Mouse (Mus musculus) spleen, embryonic (tissue): ENCODE results near the gene Il4i1.

Experiments used
- CTCF ChIA-PET: fragments of 350-600 bp; sonication (Branson Sonifier 250); formaldehyde crosslinking; loops from one replicate; lab custom pipeline; 2022; lab: Charles Lee

The Il4i1 gene

DNA sequence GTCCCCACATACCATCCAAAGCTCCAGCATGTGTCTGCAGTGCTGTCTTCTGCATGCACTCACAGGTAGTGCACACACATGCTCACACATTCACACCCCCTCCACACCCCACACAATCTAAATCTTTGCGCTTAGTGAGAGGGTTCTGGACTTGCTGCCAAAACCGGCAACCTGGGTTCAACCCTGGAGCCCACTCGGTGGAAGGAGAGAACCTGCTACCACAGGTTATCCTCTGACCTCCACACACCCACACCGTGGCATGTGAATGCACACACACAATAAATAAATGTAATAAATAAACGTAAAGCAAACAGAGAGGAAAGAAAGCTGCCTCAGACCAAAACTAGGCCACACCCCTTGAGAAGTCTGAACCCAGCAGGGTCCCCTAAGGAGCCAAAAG lies 31.6 kb downstream of the Il4i1 start:
- CTCF ChIA-PET = interaction anchor here (1.1 kb wide), 1 partner anchor 11 kb away, joined by 3 read pairs; no protein-coding TSS in a partner anchor

DNA sequence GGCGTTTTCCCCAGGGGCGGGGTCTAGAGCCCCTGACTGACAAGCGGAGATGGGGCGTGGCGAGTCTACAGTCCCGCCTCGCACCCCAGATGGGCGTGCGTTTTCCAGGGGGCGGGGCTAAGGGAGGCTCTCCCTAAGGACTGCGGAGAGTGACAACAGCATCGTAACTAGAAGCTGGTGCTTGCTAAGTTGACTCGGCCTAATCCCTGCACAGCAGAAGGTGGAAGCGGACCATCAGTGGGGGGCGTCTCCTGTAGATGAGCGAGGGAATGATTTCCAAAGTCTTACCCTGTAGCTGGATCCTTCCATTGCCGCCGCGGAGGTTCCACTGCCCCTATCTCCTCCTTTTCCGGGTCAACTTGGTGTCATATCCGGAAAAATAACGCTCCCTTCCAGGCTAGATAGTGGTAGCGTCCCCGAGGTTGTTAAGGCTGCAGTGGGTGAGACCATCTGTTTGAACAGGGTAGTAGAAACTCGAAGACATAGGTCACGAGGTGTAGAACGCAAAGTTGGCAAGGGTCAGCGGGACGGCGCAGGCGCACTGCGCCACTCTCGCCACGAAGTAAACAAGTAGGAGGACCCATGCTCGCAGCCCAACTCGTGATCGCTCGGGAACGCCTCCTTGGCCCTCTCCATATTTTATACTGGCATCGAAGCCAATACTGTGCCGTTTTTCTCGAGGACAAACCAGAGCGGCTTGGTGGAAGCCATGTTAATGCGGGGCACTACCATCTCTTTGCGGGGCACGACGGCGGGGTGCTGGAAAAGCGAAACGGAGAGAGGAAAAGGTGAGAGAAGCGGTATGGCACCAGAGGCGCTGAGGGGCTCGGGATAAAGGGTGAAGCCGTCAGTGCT lies 32.6 kb downstream of the Il4i1 start, which contains the start of the genes Akt1s1 and Tbc1d17:
Gene Akt1s1 (plus strand): TSS at position 431 of the 855 bp plus-strand sequence.
Gene Tbc1d17 (minus strand): TSS at position 519 of the 855 bp plus-strand sequence.
- CTCF ChIA-PET = interaction anchor here (1.1 kb wide), 1 partner anchor 23 kb away, joined by 3 read pairs; no protein-coding TSS in a partner anchor

- CTCF ChIA-PET = interaction anchor here (0.5 to 1.2 kb wide), 4 partner anchors 23 to 267 kb away, joined by 3 to 5 read pairs (median 3); no protein-coding TSS in a partner anchor
Measured at GRCm38 (mm10) chr7:44849416-44850111, 33.4 kb downstream of the Il4i1 start.

- CTCF ChIA-PET = interaction anchor here (0.5 to 1.2 kb wide), 4 partner anchors 24 to 267 kb away, joined by 3 to 5 read pairs (median 3); no protein-coding TSS in a partner anchor
Measured at GRCm38 (mm10) chr7:44850146-44850545, 34.0 kb downstream of the Il4i1 start.

DNA sequence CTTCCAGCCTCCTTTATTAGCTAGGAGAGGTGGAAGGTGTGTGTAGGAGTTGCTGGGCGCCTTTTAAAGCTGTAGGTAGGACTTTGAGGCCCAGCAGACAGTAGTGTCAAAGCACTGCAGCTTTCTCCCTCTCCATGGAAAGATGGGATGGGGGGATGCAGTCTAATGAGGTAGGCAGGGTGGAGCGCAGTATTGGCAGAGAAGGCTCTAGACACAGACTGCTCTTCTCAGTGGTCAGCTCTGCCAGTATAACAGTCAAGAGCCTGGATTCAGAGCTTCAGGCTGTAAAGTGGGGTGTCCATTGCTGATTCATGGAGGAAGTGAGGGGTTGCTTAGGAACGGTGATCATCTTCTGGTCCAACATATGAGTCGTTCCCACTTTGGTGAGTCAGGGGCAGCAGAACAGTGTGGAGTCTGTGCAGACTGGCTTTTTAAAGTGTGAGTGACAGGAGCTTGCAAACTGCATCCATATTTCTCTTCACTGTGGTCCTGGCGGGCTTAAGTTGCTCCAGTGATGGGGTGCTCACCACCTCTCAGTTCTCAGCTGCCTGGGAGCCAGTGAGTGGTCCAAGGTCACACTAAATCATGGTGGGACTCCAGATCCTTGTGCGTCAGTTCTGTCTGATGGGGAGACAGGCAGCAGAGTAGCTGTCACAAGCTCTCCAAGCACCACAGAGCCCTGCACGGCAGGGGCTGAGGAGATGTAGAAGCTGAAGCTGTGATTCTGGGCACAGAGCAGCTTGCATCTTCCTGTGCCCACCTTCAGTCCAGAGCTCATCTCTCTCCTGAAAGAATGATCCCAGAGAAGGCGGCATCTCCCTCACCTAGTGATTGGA lies 34.8 kb downstream of the Il4i1 start:
- CTCF ChIA-PET = no interaction called here

- CTCF ChIA-PET = no interaction called here
Measured at GRCm38 (mm10) chr7:44851625-44852234, 35.5 kb downstream of the Il4i1 start.

DNA sequence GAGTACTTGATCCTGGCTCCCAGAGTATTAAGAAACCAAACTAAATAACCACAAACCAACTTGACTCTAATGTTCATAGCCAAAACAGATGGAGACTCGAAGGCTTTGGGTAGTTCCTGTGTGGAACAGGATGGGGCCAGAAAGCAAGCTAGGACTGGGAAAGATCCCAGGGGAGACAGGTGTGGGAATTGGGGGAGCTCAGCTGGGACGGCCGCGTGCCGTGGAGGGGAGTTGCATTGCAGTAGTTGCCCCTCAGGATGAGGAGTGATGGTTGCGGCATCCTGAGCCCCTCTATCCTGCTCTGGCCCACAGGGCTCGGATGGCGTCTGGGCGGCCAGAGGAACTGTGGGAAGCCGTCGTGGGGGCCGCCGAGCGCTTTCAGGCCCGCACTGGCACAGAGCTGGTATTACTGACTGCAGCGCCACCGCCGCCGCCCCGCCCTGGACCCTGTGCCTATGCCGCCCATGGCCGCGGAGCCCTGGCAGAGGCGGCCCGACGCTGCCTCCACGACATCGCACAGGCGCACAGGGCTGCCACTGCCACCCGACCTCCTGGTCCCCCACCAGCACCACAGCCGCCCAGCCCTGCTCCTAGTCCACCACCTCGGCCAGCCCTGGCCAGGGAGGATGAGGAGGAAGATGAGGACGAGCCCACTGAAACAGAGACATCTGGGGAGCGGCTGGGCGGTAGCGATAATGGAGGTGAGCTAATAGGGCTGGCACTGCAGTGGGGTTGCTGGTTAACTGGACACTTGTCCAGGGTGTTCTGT lies 36.3 kb downstream of the Il4i1 start:
- CTCF ChIA-PET = interaction anchor here (0.8 kb wide), 1 partner anchor 110 kb away, joined by 3 read pairs; no protein-coding TSS in a partner anchor

- CTCF ChIA-PET = interaction anchor here (0.8 kb wide), 1 partner anchor 111 kb away, joined by 3 read pairs; no protein-coding TSS in a partner anchor
Measured at GRCm38 (mm10) chr7:44853065-44853464, 36.9 kb downstream of the Il4i1 start.

DNA sequence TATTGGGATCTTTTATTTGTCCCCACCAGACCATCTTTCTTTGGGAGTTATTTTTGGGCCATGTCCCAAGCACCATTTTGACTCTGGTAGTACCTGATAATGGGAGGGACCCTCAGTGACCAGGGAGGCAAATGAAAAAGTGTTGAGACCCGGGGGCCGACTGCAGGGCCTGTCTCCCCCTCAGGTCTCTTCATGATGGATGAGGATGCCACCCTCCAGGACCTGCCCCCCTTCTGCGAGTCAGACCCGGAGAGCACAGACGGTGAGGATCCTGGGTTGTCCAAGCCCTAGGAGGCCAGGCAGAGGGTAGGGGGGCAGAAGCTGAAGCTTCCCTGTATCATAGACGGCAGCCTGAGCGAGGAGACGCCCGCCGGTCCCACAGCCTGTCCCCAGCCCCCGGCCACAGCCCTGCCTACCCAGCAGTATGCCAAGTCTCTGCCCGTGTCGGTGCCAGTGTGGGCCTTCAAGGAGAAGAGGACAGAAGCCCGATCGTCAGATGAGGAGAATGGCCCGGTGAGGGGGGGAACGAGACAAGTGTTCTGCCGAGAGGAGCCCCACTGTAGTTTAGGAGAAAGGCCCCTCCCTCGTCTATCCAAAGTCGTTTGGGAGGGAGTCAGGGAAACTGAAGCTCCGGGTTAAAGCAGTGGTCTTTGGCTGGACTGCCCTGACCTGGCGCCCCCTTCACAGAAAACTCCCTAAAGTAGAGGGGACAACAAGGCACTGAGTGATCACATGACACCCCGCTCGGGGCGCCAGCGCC lies 37.6 kb downstream of the Il4i1 start:
- CTCF ChIA-PET = no interaction called here

GRCm38 (mm10) chr7:44854356-44855031 lies 38.3 kb downstream of the Il4i1 start:
- CTCF ChIA-PET = no interaction called here

DNA sequence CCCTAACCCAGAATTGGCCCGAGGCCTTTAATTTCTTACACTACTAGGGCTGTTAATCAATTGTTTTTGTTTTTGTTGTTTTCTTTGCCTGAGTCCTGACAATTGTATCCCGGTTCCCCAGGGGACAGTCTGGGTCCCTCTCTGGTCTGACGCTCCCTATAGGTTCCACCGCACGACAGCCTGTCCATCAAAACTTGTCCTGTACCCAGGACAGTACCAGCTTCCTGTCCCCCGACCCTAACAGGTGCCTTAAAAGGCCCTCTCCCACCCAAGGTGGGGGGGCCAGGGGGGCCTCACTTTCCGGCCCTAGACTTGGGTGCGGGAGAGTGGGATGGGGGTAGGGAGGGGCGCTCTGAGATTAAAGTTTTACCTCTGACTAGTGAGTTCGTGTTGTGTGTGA lies 38.8 kb downstream of the Il4i1 start:
- CTCF ChIA-PET = no interaction called here

GRCm38 (mm10) chr7:44856265-44856916 lies 40.2 kb downstream of the Il4i1 start:
- CTCF ChIA-PET = no interaction called here

- CTCF ChIA-PET = no interaction called here
Measured at GRCm38 (mm10) chr7:44857042-44857552, 40.9 kb downstream of the Il4i1 start, which contains the start of gene Pnkp. TSS of gene Pnkp (plus strand) at chr7:44857139.

DNA sequence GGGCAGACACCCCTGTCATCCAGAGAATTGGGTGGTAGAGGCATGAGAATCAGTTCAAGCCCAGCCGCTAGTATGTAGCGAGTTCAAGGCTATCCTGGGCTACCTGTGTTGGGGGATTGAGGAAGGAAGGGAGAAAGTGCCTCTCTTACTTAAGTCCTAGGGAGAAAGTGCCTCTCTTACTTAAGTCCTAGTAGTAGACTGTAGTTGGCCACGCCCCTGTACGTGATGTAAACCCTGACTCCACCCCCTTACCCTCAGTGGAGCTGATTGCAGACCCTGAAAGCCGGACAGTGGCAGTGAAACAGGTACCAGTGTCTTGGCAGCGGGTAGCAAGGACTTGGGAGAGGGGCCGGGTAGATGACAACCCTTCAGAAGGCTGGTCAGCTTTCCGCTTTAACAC lies 41.7 kb downstream of the Il4i1 start:
- CTCF ChIA-PET = interaction anchor here (0.7 to 1.1 kb wide), 2 partner anchors 32 to 657 kb away, joined by 3 read pairs; no protein-coding TSS in a partner anchor

DNA sequence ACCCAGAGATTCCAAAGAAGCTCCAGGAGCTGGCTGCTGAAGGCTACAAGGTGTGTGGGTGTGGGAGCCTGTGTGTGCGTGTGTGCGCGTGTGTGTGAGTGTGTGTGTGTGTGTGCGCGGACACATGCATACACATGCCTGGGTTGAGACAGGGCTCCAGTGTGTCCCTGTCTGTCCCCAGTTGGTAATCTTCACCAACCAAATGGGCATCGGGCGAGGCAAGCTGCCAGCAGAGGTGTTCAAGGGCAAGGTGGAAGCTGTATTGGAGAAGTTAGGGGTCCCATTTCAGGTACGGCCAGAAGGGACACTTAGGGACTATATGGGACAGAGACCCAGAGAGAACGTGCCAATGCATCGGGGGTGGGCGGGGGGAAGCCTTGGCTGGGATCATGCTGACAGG lies 43.7 kb downstream of the Il4i1 start:
- CTCF ChIA-PET = interaction anchor here (0.5 to 0.9 kb wide), 2 partner anchors 12 to 19 kb away, joined by 3 to 9 read pairs; no protein-coding TSS in a partner anchor

DNA sequence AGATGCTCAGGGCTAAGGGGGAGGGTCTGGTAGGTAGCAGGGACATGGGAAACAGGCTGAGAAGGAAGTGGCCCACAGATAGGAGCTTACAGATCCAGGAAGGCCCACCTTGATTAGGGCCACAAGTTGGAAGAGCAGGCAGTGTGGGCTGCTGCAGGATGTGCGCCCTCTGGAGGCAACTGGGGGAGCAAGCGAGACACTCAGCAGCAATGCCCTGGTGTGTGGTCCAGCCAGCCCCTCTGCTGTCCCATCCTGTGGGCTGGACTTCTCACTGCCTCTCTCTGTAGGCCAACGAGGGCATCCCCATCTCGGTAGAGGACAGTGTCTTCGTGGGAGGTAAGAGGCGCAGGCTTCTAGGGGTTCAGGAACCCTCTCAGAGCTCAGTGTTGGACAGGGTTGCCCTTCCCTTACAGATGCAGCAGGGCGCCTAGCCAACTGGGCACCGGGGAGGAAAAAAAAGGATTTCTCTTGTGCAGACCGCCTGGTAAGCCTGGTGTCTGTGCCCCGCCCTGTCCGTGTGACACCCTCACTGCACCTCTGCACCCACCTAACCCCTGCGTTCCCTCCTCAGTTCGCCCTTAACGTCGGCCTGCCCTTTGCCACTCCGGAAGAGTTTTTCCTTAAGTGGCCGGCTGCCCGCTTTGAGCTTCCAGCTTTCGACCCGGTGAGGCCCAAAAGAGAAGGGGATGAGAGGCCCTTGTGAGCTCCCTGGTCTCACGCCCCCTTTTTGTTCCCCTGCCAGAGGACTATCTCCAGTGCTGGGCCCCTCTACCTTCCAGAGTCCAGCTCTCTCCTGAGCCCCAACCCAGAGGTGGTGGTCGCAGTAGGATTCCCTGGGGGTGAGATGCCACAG lies 44.6 kb downstream of the Il4i1 start:
- CTCF ChIA-PET = interaction anchor here (0.5 to 0.9 kb wide), 3 partner anchors 11 to 31 kb away, joined by 3 to 9 read pairs (median 3); no protein-coding TSS in a partner anchor
